Mouse (Mus musculus) Patski (cell line): ENCODE measurements around the gene Tmem63a. TPM values are rescaled to one million over a fixed set of nuclear protein-coding genes. Genes with fewer than 3 reads are reported as not detected.

Experiments used
- ATAC-seq: fragments of 100-300 bp; one replicate; pipeline ENCODE4 v1.8.0; 2021
- CTCF ChIA-PET: fragments of 350-600 bp; sonication (Branson Sonifier 250); formaldehyde crosslinking; loops from one replicate; lab custom pipeline; 2022; ENCODE audit warnings: inconsistent platforms; lab: Charles Lee
- POLR2A ChIA-PET: fragments of 350-600 bp; sonication (Branson Sonifier 250); formaldehyde crosslinking; loops from one replicate; lab custom pipeline; 2022; ENCODE audit warnings: antibody characterized with exemption, inconsistent platforms; lab: Charles Lee
- DNase-seq: peaks from one replicate; pipeline ENCODE4 v3.0.0-alpha.2; 2011; ENCODE audit warnings: low read depth, low spot score
- H3K27me3 ChIP-seq: fragments of 371-371 bp; one replicate; pipeline ENCODE4 v1.5.1; 2021
- CTCF ChIP-seq: fragments of 100-300 bp; IDR thresholded peaks from one replicate; pipeline ENCODE4 v1.5.1; 2021
- in situ Hi-C: fragments of 300-500 bp; cut with MboI; formaldehyde crosslinking; loops from 3 replicates; pipeline ENCODE4 v1.11.1; 2018; ENCODE audit warnings: low pct_unique_long_range_greater_than_20kb, mixed read lengths
- polyA plus RNA-seq: library from polyadenylated mRNA; unstranded; gene quantifications from one replicate; pipeline ENCODE4 v1.2.3, GENCODE M21; 2021

The Tmem63a gene
- polyA plus RNA-seq, 1 experiment from 2014 or later = 39.3 TPM

DNA sequence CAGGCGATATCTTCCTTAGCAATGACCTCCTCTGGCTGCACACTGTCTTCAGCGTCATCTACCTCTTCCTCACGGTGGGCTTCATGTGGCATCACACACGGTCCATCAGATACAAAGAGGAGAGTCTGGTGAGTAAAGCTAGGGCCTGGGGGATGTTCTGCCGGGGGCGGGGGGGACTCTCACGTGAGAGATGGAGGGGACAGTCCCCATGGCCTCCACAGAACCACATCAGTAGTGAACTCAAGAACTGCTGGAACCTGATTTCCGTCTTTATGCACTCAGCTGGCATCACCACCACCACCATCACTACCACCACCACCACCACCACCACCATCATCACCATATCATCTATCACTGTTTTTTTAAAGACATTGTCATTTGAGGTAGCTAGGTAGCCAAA, 14.3 kb downstream of the Tmem63a start:
- no peak for TF ChIP-seq CTCF
- ChIA-PET POLR2A (no interaction called here), CTCF (interaction anchor here (1.9 kb wide), 1 partner anchor 15 kb away, joined by 6 read pairs; the partner anchor contains the start of gene Tmem63a)
- in situ Hi-C loops = no loop called here
- no peaks in the 10 kb centered on the region for H3K27me3 ChIP-seq
- DNase-seq = no peak
- ATAC-seq = no peak

DNA sequence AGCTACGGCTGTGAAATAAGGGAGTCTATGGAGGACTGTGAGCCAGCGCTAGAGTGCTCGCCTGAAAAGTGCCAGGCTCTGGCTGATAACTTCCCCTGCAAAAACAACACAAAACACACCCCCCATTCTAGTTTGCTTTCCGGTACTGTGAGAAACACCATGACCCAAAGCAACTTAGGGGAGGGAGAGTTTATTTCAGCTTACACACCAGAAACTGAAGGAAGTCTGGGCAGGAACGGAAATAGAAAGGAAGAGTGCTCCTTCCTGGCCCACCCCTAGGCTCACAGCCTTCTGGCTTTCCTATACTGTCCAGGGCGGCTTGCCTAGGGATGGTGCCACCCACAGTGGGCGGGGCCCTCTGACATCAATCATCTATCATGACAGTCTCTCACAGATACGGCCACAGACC, 14.8 kb downstream of the Tmem63a start:
- CTCF ChIA-PET = no interaction called here
- no peak for DNase-seq
- POLR2A ChIA-PET = no interaction called here
- no peaks in the 10 kb centered on the region for H3K27me3 ChIP-seq
- TF ChIP-seq CTCF = no peak
- ATAC-seq = no peak
- in situ Hi-C loops = no loop called here

DNA sequence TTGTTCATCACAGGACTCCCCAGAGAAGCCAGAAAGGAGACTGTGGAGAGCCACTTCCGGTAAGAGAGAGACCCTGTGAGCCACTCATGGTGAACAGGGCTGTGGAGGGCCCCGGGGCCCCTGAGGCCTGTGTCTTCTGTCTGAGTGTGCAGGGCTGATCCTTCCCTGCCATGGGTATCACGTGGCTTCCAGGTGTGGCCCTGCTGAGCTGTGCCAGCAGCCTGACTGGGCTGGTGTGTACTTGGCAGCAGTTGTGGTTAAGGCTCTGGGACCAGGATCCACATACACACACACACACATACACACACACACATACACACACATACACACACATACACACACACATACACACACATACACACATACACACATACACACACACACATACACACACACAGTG, 15.8 kb downstream of the Tmem63a start:
- H3K27me3 ChIP-seq = no peaks in the 10 kb centered on the region
- ChIA-PET POLR2A (no interaction called here), CTCF (interaction anchor here (1.1 kb wide), 1 partner anchor 18 kb away, joined by 3 read pairs; no protein-coding TSS in a partner anchor)
- DNase-seq = no peak
- ATAC-seq = no peak
- TF ChIP-seq CTCF = no peak
- in situ Hi-C loops = no loop called here

DNA sequence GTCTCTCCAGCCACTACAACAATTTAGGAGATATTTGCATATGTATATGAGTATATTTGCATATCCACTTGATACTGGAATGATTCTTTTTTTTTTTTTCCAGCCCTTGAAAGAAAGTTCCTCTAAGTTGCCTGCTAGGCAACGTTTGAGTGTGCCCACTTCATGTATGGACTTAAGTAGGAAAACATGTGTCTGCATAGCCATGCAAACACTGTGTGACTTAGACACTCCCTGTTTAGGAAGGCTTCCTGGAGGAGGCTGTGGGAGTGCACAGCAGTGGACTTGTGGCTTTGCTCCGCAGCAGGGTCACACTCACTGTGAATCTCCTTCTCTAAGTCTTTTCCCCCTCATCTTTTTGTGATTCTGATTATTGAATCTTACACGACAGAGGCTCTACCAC, 16.7 kb downstream of the Tmem63a start:
- no peak for TF ChIP-seq CTCF
- POLR2A ChIA-PET = no interaction called here
- ATAC-seq = no peak
- H3K27me3 ChIP-seq = no peaks in the 10 kb centered on the region
- CTCF ChIA-PET = interaction anchor here (1.1 kb wide), 1 partner anchor 17 kb away, joined by 3 read pairs; no protein-coding TSS in a partner anchor
- DNase-seq = no peak
- in situ Hi-C loops = no loop called here

DNA sequence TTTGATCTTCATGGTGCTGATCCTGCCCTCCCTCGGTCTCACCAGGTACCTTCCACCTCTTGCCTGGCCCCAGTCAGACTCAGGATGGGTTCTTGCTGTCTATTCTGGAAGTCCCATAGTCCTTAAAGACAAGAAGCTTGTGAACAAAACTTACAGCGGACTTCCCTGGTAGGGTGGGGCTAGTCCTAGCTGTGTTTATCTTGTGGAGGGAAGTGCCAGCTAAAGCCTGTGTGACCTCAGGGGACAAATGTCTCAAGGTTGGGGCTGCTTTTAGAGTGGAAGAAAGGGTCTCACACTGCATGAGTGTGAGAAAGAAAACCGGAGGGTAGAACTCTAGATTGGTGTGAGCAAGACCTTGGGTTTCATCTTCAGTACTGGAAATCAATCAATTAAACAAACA, 23.6 kb downstream of the Tmem63a start:
- no peak for ATAC-seq
- ChIA-PET CTCF (interaction anchor here (1.1 kb wide), 2 partner anchors 55 to 65 kb away, joined by 3 read pairs; no protein-coding TSS in a partner anchor), POLR2A (interaction anchor here (1.3 kb wide), 1 partner anchor 24 kb away, joined by 3 read pairs; the partner anchor contains the start of gene Tmem63a)
- in situ Hi-C loops = no loop called here
- H3K27me3 ChIP-seq = no peaks in the 10 kb centered on the region
- no peak for DNase-seq
- no peak for TF ChIP-seq CTCF

DNA sequence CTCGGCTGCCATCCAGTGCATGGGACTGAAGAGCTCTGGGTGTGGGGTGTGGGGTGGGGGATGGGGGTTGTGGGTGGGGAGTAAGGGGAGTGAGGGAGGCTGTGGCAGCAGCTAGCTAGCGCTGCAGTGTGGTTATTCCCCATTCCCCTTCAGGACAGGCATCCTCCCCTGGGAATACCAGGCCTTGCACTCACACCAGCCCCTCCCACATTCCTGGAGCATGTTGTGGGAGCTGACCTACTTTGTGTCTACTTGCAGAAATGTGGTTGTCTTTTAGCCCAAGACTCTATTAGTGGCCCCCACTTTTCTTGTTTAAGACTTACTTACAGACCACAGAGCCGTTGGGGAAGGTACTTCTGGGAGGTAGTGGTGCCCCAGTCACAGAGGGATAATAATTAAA, 24.4 kb downstream of the Tmem63a start:
- ATAC-seq = peak; percentile 52
- in situ Hi-C loops = no loop called here
- H3K27me3 ChIP-seq = no peaks in the 10 kb centered on the region
- ChIA-PET POLR2A (interaction anchor here (1.3 kb wide), 1 partner anchor 24 kb away, joined by 3 read pairs; the partner anchor contains the start of gene Tmem63a), CTCF (interaction anchor here (1.1 kb wide), 2 partner anchors 56 to 65 kb away, joined by 3 read pairs; no protein-coding TSS in a partner anchor)
- no peak for DNase-seq
- no peak for TF ChIP-seq CTCF

DNA sequence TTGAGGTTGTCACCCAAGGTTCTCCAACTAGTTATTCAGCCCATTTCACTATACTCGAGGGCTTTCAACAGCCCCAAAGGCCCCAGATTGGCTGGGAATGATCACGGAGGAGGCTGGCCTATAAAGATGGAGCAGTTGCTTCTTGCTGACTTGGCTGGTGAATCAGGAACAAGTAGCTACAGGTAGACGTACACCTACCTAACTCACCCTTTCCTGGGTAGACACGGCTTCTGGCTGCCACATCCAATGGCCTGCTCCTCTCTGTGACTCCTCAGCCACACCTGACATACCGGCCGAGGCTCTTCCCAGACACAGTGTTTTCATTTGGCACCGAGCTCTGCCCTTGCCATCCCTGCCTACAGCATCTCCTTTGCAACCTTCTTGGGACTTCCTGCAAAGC, 25.1 kb downstream of the Tmem63a start:
- ChIA-PET CTCF (interaction anchor here (1.1 to 1.3 kb wide), 2 partner anchors 15 to 66 kb away, joined by 3 to 4 read pairs; no protein-coding TSS in a partner anchor), POLR2A (no interaction called here)
- no peak for ATAC-seq
- in situ Hi-C loops = no loop called here
- no peak for TF ChIP-seq CTCF
- DNase-seq = no peak
- no peaks in the 10 kb centered on the region for H3K27me3 ChIP-seq

DNA sequence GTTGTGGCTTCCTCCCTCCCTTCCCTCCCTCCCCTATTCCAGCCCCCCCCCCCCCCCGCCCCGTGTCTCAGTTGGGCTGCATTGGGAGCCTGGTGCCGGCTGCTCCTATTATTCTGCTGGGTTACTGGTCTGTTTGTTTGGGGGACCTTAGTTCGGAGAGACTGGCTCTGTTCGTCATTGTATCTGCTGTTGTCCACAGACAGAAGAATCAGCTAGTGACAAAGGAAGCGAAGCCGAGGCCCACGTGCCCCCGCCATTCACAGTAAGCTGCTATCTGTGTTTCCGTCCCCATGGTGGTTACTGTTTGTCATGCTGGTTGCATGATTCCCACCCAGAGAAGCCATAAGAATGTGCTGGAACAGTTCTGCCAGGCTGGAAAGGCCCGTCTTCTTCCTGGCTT, 30.8 kb downstream of the Tmem63a start:
- in situ Hi-C loops = loop anchor here (5.0 kb wide), 1 partner anchor 71 kb away; the partner anchor contains the start of gene Pycr2
- DNase-seq (no peak), ATAC-seq (no peak)
- ChIA-PET POLR2A (no interaction called here), CTCF (interaction anchor here (1.8 to 3.3 kb wide), 4 partner anchors 34 to 74 kb away, joined by 10 to 12 read pairs (median 11); no protein-coding TSS in a partner anchor)
- TF ChIP-seq CTCF = no peak
- no peaks in the 10 kb centered on the region for H3K27me3 ChIP-seq

DNA sequence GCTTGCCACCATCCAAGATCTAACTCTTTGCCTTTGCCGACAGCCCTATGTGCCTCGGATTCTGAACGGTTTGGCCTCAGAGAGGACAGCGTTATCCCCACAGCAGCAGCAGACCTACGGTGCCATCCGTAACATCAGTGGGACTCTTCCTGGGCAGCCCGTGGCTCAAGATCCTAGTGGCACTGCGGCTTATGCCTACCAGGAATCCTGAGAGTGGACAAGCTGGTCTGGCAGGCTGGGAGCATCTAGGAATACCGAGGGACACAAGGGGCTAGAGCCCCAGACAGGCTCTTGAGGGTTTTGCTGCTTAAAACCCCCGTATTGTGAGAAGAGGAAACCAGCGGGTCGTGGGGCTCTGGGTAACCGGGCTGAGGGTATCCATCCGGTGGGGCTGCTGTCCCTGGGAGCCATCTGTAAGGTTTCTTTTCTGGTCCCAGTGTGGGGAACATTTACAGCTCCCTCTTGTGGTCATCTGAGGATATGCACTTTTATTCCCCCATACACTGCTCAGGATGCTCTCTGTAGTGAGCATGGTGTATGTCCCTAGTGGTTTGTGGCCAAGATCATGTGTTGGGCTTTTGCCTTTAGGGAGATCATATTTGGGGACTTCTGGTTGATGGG, 32.1 kb downstream of the Tmem63a start:
- CTCF ChIA-PET = interaction anchor here (0.8 to 3.0 kb wide), 9 partner anchors 22 to 102 kb away, joined by 3 to 12 read pairs (median 7); partner anchors contain the start of gene Pycr2
- no peak for TF ChIP-seq CTCF
- H3K27me3 ChIP-seq = no peaks in the 10 kb centered on the region
- POLR2A ChIA-PET = no interaction called here
- ATAC-seq = no peak
- no peak for DNase-seq
- in situ Hi-C loops = loop anchor here (5.0 kb wide), 1 partner anchor 72 kb away; the partner anchor contains the start of gene Pycr2

DNA sequence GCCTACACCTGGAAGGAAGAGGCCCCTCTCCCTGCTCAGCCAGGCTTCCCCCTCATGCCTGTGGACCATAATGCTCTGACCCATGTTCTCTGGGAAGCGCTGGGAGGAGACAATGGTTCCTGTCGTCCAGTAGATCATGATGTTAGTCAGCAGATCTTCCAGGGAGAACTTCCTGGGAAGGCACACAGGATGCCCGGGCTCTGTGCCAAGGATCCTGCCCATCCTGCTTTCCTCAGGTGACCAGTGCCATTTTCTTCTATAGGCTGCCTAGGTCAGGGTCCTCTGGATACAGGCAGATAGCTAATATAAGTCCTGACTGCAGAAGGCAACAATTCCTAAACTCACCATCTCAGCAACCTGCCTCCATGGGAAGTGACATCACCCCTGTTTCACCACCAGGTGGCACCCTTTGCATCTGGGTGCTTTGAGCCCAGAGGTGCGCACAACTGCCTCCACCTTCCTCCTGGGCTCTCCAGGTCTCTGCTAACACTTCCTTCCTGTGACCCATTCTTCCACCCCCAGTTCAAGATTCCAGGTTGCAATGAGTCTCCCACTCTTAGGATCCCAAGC, 34.1 kb downstream of the Tmem63a start:
- DNase-seq (no peak), ATAC-seq (no peak)
- H3K27me3 ChIP-seq = no peaks in the 10 kb centered on the region
- CTCF ChIA-PET = interaction anchor here (1.0 to 1.7 kb wide), 2 partner anchors 18 to 37 kb away, joined by 3 to 8 read pairs; no protein-coding TSS in a partner anchor
- no peak for TF ChIP-seq CTCF
- POLR2A ChIA-PET = interaction anchor here (0.6 to 1.2 kb wide), 2 partner anchors 72 to 73 kb away, joined by 3 to 4 read pairs; partner anchors contain the start of gene Pycr2
- in situ Hi-C loops = no loop called here
